Mouse (Mus musculus) adrenal gland, postnatal 14 days (tissue): ENCODE measurements at regions not wholly inside any gene's neighbourhood (a gene's known extent, or its start where the extent isn't known, plus 50 kb on each side); places are given as distances from the start of the nearest gene placed in this dataset.
A peak's percentile ranks its signal among the peaks of the same experiment; 100 is the strongest.

ENCODE experiments used
- DNase-seq: peaks from one replicate; pipeline ENCODE4 v3.0.0; 2021; ENCODE audit warnings: mixed read lengths

- DNase-seq: peak; percentile 51
Measured at GRCm38 (mm10) chr11:57904216-57904615, 71.6 kb upstream of the Hand1 start.

GRCm38 (mm10) chr11:57899335-57899734 lies 66.7 kb upstream of the Hand1 start:
- no peak for DNase-seq

GRCm38 (mm10) chr11:57895497-57895896 lies 62.9 kb upstream of the Hand1 start:
- no peak for DNase-seq

GRCm38 (mm10) chr11:57882736-57883635 lies 50.4 kb upstream of the Hand1 start:
- DNase-seq: no peak
